Mouse (Mus musculus): ENCODE results near the gene Gstp1.
"Not testable (repeated sequence)": the region's sequence is repeated elsewhere in the genome, so short reads cannot be mapped to it uniquely, and the experiment has no call there.

Gstp1 gene

GRCm38 (mm10) chr19:4037154-4037787, 514 bp downstream of the Gstp1 start:
- not testable (repeated sequence) for DNase-seq (ENCODE audit: low spot score)

GRCm38 (mm10) chr19:4036327-4037045, 1.3 kb downstream of the Gstp1 start:
- no peak for DNase-seq (ENCODE audit: low spot score)

GRCm38 (mm10) chr19:4033742-4034141, 4.0 kb downstream of the Gstp1 start:
- no peak for DNase-seq (ENCODE audit: low spot score)

DNA sequence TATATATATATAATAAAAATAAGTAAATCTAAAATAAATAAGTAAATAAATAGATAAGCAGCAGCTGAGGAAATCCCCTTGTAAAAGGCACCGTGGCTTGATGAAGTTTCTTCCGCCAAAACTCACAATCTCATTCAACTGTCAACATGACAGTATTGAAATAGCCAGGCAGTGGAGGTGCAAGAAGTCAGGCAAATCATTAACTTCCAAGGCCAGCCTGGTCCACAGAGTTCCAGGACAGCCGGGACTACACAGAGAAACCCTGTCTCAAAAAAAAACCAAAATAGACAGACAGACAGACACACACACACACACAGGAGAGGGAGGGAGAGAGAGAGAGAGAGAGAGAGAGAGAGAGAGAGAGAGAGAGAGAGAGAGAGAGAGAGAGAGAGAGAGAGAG, 4.5 kb downstream of the Gstp1 start:
- no peak for DNase-seq (ENCODE audit: low spot score)

DNA sequence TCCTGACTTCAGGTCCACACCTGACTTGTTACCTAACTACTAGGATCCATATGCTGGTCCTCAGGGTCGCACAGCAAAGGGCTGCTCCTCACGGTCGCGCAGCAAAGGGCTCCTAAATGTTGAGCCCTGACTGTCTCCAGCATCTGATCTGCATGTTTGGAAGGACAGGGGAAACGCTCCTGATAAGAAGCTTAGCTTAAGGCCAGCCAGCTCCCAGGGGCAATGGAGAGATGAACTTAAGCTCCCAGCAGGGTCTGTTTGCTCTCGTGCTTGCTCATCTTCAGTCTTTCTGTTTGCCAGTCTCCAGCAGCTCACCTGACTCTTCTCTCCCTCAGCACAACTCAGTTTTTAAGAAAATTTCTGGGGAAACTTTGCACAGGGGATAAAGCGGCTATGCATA, 5.1 kb downstream of the Gstp1 start:
- DNase-seq (ENCODE audit: low spot score): no peak

GRCm38 (mm10) chr19:4027576-4027975, 10.2 kb downstream of the Gstp1 start:
- DNase-seq (ENCODE audit: low spot score): no peak

DNA sequence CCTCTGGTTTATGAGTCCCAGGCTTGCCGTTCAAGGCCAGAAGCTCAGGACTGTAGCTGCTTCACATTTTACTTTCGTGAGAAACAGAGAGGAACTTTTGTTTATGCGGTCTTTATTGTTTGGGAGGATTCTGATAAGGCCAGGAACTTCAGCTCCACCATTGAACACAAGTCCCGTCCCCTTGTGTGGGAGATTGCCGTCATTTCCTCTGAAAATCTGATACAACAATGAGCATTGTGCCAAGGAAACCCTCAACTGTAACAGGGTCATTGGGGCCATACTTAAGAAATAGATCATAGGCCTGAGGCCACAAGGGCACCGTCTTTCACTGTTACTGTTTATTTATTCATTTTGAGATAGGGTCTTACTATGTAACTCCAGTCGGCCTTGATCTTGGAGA, 14.6 kb downstream of the Gstp1 start:
- DNase-seq (ENCODE audit: low spot score): no peak

DNA sequence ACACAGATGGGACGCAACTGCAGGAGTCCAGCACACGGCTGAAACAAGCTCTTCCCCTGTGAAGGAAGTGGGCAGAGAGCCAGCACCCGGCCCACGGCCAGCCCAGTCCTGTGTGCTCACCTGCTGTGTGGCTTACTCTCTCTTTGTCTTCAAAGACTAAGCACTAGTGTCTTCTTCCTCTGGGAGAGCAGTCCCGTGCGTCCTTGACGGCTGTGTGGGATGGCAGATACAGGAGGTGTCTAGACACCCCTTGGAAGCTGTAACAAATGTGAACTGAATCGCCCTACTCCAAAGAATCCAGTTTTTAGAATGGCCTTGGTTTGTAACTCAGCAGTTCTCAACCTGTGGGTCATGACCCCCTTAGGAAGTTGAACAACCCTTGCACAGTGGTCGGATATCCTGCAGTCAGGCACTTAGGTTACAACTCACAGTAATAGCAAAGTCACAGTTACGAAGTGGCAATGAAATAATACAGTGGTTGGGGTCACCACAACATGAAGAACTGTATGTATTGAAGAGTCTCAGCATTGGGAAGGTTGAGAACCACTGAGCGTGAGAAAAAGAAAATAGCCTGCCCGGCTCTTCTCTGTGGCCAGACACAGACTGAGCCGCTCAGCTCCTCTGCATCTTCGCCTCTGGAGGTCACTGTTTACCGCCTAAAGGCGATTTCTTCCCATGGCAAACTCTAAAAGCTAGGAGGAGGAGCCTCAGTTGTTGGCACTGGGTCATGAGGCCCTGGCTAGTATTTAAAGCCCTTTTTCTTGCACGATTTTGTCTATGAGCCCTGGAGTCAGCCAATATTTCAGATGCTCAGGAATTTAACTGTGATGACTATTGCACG, 18.8 kb downstream of the Gstp1 start:
- DNase-seq (ENCODE audit: low spot score): peak; percentile 86

DNA sequence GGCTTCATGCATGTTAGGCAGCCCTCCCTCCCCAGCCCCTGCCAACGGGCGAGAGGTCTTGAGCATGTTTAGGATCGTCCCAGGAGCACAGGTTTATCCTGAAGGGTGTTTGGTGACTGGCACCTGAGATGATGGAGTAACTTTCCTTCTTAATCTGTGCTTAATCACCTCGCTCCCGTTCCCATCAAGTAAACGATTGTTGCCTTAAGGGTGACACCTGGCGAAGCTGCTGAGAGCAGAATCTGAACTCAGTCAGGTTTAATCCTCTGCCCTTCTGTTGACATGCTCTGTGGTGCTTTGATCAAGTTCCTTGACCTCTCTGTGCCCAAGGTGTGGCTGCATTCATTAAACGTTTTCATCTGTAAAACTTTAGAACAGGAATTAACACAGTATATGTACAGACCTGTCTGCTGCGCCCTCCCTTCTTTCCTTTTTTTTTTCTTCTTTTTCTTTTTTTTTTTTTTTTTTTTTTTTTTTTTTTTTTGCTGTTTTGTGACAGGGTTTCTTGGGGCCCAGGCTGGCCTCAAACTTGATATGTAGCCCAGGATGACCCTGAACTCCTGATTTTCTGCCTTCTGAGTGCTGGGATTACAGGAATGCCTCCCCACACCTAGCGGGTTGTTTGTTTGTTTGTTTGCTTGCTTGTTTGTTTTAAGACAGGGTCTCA, 19.7 kb downstream of the Gstp1 start:
- no peak for DNase-seq (ENCODE audit: low spot score)

GRCm38 (mm10) chr19:4015635-4016034, 22.1 kb downstream of the Gstp1 start:
- DNase-seq (ENCODE audit: low spot score): no peak

DNA sequence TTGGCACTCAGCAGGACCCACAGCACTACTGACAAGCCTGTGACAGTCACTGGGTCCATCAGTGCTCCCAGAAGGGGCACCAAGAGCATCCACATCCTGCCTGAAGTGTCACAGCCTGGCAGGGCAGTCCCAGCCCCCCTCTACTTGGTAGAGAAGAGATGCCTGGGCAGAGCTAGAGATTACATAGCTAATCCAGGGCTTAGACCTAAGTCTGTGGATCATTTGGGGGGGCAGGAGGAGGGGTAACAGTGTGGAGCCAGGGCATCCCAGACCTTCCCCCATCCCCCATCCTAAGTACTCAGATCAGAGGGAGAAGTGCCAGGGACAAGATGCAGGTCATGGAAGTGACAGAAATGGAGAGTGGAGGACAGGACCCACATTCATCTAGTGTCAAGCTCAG, 23.0 kb downstream of the Gstp1 start:
- DNase-seq (ENCODE audit: low spot score): no peak

GRCm38 (mm10) chr19:4013066-4013465, 24.7 kb downstream of the Gstp1 start:
- no peak for DNase-seq (ENCODE audit: low spot score)

- DNase-seq (ENCODE audit: low spot score): peak; percentile 97
Observed at GRCm38 (mm10) chr19:4012432-4013022, 25.3 kb downstream of the Gstp1 start, which contains the start of gene Ndufv1. Gene Ndufv1, minus strand, starts transcription at chr19:4012806.

DNA sequence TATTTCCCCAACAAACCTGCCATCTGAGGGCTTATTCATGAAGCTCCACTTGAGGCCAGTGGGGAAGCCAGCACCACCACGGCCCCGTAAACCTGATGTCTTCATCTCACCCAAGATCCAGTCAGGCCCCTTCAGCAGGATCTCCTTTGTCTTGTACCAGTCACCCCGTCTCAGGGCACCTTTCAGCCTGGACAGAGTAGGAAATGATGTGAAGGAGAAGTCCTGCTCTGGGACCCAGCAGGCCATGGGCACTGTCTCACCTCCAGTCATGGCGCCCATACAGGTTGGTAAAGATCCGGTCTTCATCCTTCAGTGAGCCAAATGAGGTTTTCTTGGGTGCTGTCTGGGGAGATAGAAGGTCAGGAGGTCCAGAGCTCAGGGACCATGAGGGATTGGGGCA, 26.7 kb downstream of the Gstp1 start:
- no peak for DNase-seq (ENCODE audit: low spot score)

DNA sequence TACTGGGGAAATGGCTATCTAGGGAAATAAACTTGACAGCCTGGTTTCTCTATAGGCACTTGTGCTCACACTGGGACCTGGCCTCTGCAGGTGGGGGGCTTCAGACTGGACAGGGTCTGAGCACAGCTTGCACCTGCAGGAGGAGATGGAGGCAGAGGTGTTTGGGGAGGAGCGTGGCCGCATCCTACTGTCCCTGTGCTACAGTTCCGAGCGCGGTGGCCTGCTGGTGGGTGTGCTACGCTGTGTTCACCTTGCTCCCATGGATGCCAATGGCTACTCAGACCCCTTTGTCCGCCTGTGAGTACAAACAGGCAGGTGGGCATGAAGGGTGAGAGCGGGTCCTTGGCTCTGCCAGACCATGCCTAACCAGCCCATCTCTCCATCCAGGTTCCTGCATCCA, 31.8 kb downstream of the Gstp1 start:
- no peak for DNase-seq (ENCODE audit: low spot score)

- DNase-seq (ENCODE audit: low spot score): no peak
Observed at GRCm38 (mm10) chr19:4005091-4005490, 32.7 kb downstream of the Gstp1 start.

DNA sequence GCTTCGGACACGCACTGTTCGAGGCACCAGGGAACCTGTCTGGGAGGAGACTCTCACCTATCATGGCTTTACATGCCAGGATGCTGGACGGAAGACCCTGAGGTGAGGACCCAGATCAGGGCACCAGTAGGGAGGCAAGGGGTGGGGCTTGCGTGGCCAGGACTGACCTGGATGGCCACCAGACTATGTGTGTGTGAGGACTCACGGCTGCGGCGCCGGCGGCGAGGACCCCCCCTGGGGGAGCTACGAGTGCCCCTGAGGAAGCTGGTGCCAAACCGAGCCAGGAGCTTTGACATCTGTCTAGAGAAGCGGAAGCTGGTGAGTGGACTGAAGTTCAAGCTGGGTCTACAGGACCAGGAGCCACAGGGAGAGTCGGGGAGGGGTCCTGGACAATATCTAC, 33.5 kb downstream of the Gstp1 start:
- DNase-seq (ENCODE audit: low spot score): no peak

DNA sequence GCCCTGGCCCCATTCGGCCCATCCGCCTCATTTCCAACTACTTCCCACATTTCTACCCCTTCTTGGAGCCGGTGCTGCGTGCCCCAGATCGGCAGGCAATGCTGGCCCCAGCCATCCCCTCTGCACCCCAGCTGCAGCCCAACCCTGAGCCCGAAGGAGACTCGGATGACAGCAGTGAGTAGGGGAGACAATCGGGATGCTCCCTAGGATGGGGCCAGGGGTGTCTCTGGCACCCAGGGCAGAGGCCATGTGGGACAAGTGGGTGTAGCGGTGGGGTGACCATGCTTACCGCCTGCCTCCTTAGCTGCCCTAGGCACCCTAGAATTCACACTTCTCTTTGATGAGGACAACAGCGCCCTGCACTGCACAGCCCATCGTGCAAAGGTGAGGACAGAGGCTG, 34.1 kb downstream of the Gstp1 start:
- DNase-seq (ENCODE audit: low spot score): no peak

GRCm38 (mm10) chr19:4003112-4003511, 34.7 kb downstream of the Gstp1 start, which contains the start of gene Doc2g:
Gene Doc2g, plus strand, starts transcription at chr19:4003313.
- DNase-seq (ENCODE audit: low spot score): no peak

- no peak for DNase-seq (ENCODE audit: low spot score)
Observed at GRCm38 (mm10) chr19:4001752-4002151, 36.0 kb downstream of the Gstp1 start.

DNA sequence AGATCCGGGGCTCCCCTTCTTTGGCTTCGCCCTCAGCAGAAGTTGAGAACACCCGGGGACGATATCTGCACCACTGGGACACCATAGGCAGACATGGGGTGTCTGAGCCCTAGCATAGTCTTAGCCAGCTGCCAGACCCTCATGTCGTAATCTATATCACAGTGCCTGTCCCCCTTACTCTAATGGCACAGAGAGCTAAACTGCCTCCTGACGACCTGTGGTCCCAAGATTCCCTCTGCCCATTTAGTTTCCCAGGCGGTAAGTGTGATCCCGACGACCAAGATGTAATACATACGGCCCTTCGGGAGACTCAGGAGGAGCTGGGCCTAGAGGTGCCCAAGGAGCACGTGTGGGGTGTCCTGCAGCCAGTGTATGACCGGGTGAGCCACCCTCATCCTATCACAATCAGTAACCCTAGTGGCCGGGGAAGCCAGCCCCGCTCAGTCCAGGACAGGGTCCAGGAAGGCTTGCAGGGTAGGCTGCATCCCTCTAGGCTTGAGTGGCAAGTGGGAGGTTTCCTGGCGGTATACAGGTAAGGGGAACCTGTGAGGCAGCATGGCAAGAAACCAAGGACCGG, 36.7 kb downstream of the Gstp1 start:
- DNase-seq (ENCODE audit: low spot score): no peak

Data from urinary bladder, postnatal 14 days (tissue).